Mouse (Mus musculus) central nervous system, embryonic 11.5 days (tissue): ENCODE measurements around the gene Exoc5. TPM values are rescaled to one million over a fixed set of nuclear protein-coding genes. Genes with fewer than 3 reads are reported as not detected.

ENCODE experiments used
- polyA plus RNA-seq: library from polyadenylated mRNA; depleted of rRNA; stranded (reverse); fragments of >200 nt; gene quantifications from 2 replicates; pipeline ENCODE4 v1.2.3, GENCODE M21; 2012; rRNA removed

The Exoc5 gene
- polyA plus RNA-seq = 42.6 and 55.6 TPM in 2 replicates

DNA sequence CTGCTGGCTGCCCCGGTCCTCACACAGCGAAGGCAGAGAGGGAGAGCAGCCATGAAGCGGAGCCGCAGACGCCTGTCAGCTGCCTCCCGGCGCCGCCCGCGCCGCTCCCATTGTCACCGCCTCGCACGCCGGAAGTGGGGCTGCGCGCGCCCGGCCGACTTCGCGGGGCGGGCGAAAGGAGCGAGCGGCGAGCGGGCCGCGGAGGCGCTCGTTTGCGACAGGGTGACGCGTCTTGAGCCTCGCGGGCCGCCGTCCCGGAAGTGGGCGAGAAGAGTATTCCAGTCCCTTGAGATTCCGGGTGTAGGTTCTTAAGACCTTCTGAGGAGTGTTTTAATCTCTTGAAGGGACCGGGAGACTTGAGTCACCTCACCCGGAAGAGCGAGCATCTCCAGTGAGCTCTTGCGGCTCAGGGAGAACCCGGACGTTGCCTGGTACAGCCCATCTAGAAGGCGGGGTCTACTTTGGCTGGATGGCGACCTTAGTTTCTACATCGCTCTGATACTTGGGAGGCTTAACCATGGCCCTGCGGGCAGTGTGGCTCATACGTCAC, at the start of gene Exoc5:
Gene Exoc5 (minus strand): TSS at position 380 of the 550 bp plus-strand sequence.

DNA sequence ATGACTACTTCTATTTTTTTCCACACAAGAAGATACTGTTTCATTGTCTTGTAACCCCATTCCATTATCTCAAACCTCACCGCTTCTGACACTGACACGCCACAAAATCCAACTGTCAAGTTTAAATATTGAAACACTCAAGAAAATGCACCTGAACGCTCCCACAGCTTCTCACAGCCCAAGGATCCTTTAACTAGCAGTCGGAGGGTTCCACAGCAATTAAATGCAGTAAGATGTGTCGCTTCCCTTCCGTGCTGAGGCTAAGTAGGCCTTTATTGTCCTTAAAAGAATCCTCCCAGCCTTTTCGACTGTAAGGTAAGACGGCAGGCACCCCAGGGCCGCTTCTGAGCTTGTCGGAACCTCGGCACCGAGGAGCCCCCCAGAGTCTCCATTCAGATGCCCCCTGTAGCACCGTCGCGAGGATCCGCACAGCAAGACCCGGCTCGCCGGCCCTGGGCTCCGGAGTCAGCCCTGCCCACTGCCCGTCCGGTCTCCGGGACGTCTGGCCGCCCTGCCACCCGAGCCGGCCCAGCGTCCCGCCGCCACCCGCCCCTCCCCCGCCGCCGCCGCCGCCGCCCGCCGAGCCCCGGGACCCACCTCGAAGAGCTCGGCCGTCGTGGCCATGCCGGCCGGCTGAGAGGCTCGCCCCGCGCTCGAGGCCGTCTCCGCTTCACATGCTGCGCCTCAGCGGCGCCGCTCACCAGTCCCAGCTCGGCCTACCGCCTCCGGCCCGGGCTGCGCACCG, 752 bp downstream of the Exoc5 start, which contains the start of gene Ap5m1:
Gene Ap5m1 (plus strand): TSS at position 569 of the 745 bp plus-strand sequence.

Other genes with a start within 250 kb of the Exoc5 start
- gene Ap5m1, start 556 bp downstream of the Exoc5 start, polyA plus RNA-seq = 14.0 and 25.0 TPM in 2 replicates
- gene Naa30, start 105.6 kb upstream of the Exoc5 start, polyA plus RNA-seq = 21.9 and 26.1 TPM in 2 replicates
- gene ccdc198, start 178.8 kb upstream of the Exoc5 start, polyA plus RNA-seq = 0.18 and 0.27 TPM in 2 replicates